ENCODE assay signal across 8 mouse cellular contexts in genomic region chr10:42088570-42089234, GRCm38 (mm10).
DNase-seq lines count a peak whose midpoint lies in the region; ATAC-seq and TF ChIP-seq lines count a peak whose summit lies in the region.
"Had no signal": no experiment of that assay in that cellular context is flagged by ENCODE, and none has a peak within 500 bp of the region (broad histone marks: within the 10 kb centered on the region; RNA-seq: fewer than 3 reads in every experiment).

No protein-coding gene starts in this region.

- H3K4me1 ChIP-seq in hindbrain, embryonic 11.5 days (replicated peaks; ENCODE audit: control insufficient read depth, insufficient read depth, low read length): no peaks in the 10 kb centered on the region
- no peaks in the 10 kb centered on the region for H3K4me1 ChIP-seq in hindbrain, postnatal 0 days (ENCODE audit: insufficient read depth, low read length)
- peaks cover 23% of the 10 kb centered on the region for H3K4me1 ChIP-seq in limb, embryonic 10.5 days

- 61% methylated on average over 14 of the region's 14 CpGs for WGBS in hindbrain, embryonic 11.5 days
- WGBS in hindbrain, postnatal 0 days: 63% methylated on average over 14 of the region's 14 CpGs
- WGBS in limb, embryonic 10.5 days: 47% methylated on average over 14 of the region's 14 CpGs

- DNase-seq in hindbrain, embryonic 11.5 days (ENCODE audit: low spot score): peak; percentile 25
- no peak for DNase-seq in hindbrain, postnatal 0 days (ENCODE audit: low spot score)
- peak; percentile 30 for DNase-seq in thymus, postnatal 4 days
- DNase-seq in thymus, postnatal 0 days (ENCODE audit: low spot score): no peak
- no peak for DNase-seq in limb, embryonic 10.5 days (ENCODE audit: low spot score)
- no peak for DNase-seq in urinary bladder, postnatal 10 days (ENCODE audit: low spot score)
- no peak for DNase-seq in neural tube, embryonic 10.5 days (ENCODE audit: extremely low spot score, low spot score)

- no peak overlapping the region for H3K9ac ChIP-seq in hindbrain, embryonic 11.5 days (ENCODE audit: low read depth, low read length)
- no peak overlapping the region for H3K9ac ChIP-seq in hindbrain, postnatal 0 days (replicated peaks; ENCODE audit: low read length)

- no peak overlapping the region for H3K4me3 ChIP-seq in hindbrain, embryonic 11.5 days (ENCODE audit: low read depth, low read length)
- H3K4me3 ChIP-seq in hindbrain, postnatal 0 days (ENCODE audit: low read length): no peak overlapping the region
- no peak overlapping the region for H3K4me3 ChIP-seq in limb, embryonic 10.5 days

- no peaks in the 10 kb centered on the region for H3K27me3 ChIP-seq in hindbrain, embryonic 11.5 days (ENCODE audit: control insufficient read depth, insufficient read depth, low read length)
- H3K27me3 ChIP-seq in hindbrain, postnatal 0 days (ENCODE audit: insufficient read depth, low read length): no peaks in the 10 kb centered on the region
- H3K27me3 ChIP-seq in limb, embryonic 10.5 days (ENCODE audit: low read depth, poor library complexity, severe bottlenecking): no peaks in the 10 kb centered on the region

- H3K9me3 ChIP-seq in hindbrain, embryonic 11.5 days (ENCODE audit: control insufficient read depth, low read length): no peaks in the 10 kb centered on the region
- H3K9me3 ChIP-seq in hindbrain, postnatal 0 days (ENCODE audit: low read length): 0 out of 2 replicates have a peak, but pooled peaks cover 4% of the 10 kb centered on the region
- no peaks in the 10 kb centered on the region for H3K9me3 ChIP-seq in limb, embryonic 10.5 days (replicated peaks)
- H3K9me3 ChIP-seq: G1E had no signal

- H3K36me3 ChIP-seq in hindbrain, embryonic 11.5 days (ENCODE audit: control insufficient read depth, insufficient read depth, low read length): no peaks in the 10 kb centered on the region
- no peaks in the 10 kb centered on the region for H3K36me3 ChIP-seq in hindbrain, postnatal 0 days (ENCODE audit: insufficient read depth, low read length)
- H3K36me3 ChIP-seq in limb, embryonic 10.5 days: no peaks in the 10 kb centered on the region
- H3K36me3 ChIP-seq: G1E had no signal

- TF ChIP-seq CTCF in hindbrain, postnatal 0 days (IDR thresholded peaks at IDR 0.05; ENCODE audit: low read depth): no peak

- no peak for ATAC-seq in hindbrain, embryonic 11.5 days (ENCODE audit: low FRiP score)
- ATAC-seq in hindbrain, postnatal 0 days: no peak

- H3K4me2 ChIP-seq in hindbrain, embryonic 11.5 days (replicated peaks; ENCODE audit: low read depth, low read length): no peak overlapping the region
- no peak overlapping the region for H3K4me2 ChIP-seq in hindbrain, postnatal 0 days (ENCODE audit: low read depth, low read length)

- H3K27ac ChIP-seq in hindbrain, embryonic 11.5 days (ENCODE audit: low read depth, low read length): no peak overlapping the region
- no peak overlapping the region for H3K27ac ChIP-seq in hindbrain, postnatal 0 days
- 0 out of 2 replicates have a peak overlapping the region, but pooled peaks have one; percentile 66 for H3K27ac ChIP-seq in limb, embryonic 10.5 days

Comparison
In these comparisons a context has a peak if more than half of its experiments do, and no peak if none do; other contexts are left out.
1. DNase-seq: peak in hindbrain, embryonic 11.5 days (single experiment) and thymus, postnatal 4 days (single experiment); none in hindbrain, postnatal 0 days (single experiment), thymus, postnatal 0 days (single experiment), limb, embryonic 10.5 days (single experiment), urinary bladder, postnatal 10 days (single experiment) and neural tube, embryonic 10.5 days (single experiment).